3 mouse cellular contexts compared by ENCODE assay signal in the genomic region with DNA sequence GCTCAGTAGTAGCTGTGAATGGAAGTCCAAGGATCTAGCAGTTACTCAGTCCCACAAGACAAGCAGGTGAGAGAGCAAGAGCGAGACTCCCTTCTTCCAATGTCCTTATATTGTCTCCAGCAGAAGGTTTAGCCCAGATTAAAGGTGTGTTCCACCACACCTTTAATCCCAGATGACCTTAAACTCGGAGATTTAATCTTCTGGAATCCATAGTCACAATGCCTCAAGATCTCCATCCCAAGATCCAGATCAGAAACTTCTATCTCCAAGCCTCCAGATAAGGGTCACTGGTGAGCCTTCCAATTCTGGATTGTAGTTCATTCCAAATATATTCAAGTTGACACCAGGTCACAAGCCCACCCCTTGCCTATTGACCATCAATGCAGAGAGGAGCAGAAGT. TPM values are rescaled to one million over a fixed set of nuclear protein-coding genes. Genes with fewer than 3 reads are reported as not detected.
"Had no signal": no experiment of that assay in that cellular context is flagged by ENCODE, and none has a peak within 500 bp of the region (broad histone marks: within the 10 kb centered on the region; RNA-seq: fewer than 3 reads in every experiment).

A gene (minus strand): TSS at position 101 of the 400 bp plus-strand sequence.

RNA-seq across cellular contexts. Expression of the gene that starts here (rescaled TPM):
- total RNA-seq: megakaryocyte-erythroid progenitor cell, adult 5-6 weeks; monocyte, adult 5-6 weeks had no signal
- polyA plus RNA-seq: macrophage had no signal
